Mouse (Mus musculus): Measurements from ENCODE around the gene Babam1. TPM values are rescaled to one million over a fixed set of nuclear protein-coding genes. Genes with fewer than 3 reads are reported as not detected.
"Not testable (repeated sequence)": the region's sequence is repeated elsewhere in the genome, so short reads cannot be mapped to it uniquely, and the experiment has no call there.

Gene Babam1
- polyA plus RNA-seq, 1 experiment from 2014 or later: 93.1 TPM

- H3K9ac ChIP-seq: no peak overlapping the region
- H3K4me3 ChIP-seq: no peak overlapping the region
- WGBS: 83% methylated on average over 6 of the region's 6 CpGs
- ATAC-seq (ENCODE audit: low FRiP score, low read depth): no peak
- H3K4me1 ChIP-seq: peaks cover 16% of the 10 kb centered on the region
- no peak overlapping the region for H3K27ac ChIP-seq
- no peaks in the 10 kb centered on the region for H3K27me3 ChIP-seq
- H3K36me3 ChIP-seq: peaks cover 37% of the 10 kb centered on the region
- no peak overlapping the region for H3K4me2 ChIP-seq (replicated peaks)
- H3K9me3 ChIP-seq: no peaks in the 10 kb centered on the region
These were observed 6.6 kb downstream of the Babam1 start for GRCm38 (mm10) chr8:71403107-71403885.

GRCm38 (mm10) chr8:71404011-71404410 is 7.3 kb downstream of the Babam1 start:
- peaks cover 16% of the 10 kb centered on the region for H3K4me1 ChIP-seq
- no peak overlapping the region for H3K4me2 ChIP-seq (replicated peaks)
- H3K9ac ChIP-seq: no peak overlapping the region
- no peak overlapping the region for H3K4me3 ChIP-seq
- ATAC-seq (ENCODE audit: low FRiP score, low read depth): no peak
- no peak overlapping the region for H3K27ac ChIP-seq
- no peaks in the 10 kb centered on the region for H3K27me3 ChIP-seq
- WGBS: 86% methylated on average over 8 of the region's 8 CpGs
- peaks cover 37% of the 10 kb centered on the region for H3K36me3 ChIP-seq
- H3K9me3 ChIP-seq: no peaks in the 10 kb centered on the region

GRCm38 (mm10) chr8:71404951-71405351 is 8.3 kb downstream of the Babam1 start:
- Histone ChIP-seq H3K4me1 (peaks cover 16% of the 10 kb centered on the region), H3K27ac (no peak overlapping the region), H3K4me2 (replicated peaks) (peak overlapping the region; percentile 93; the same call in 1 of the 2 replicates), H3K9me3 (no peaks in the 10 kb centered on the region), H3K9ac (no peak overlapping the region), H3K27me3 (no peaks in the 10 kb centered on the region), H3K36me3 (peaks cover 41% of the 10 kb centered on the region), H3K4me3 (peak overlapping the region; percentile 63)
- ATAC-seq (ENCODE audit: low FRiP score, low read depth): no peak
- WGBS: 89% methylated on average over 9 of the region's 9 CpGs

DNA sequence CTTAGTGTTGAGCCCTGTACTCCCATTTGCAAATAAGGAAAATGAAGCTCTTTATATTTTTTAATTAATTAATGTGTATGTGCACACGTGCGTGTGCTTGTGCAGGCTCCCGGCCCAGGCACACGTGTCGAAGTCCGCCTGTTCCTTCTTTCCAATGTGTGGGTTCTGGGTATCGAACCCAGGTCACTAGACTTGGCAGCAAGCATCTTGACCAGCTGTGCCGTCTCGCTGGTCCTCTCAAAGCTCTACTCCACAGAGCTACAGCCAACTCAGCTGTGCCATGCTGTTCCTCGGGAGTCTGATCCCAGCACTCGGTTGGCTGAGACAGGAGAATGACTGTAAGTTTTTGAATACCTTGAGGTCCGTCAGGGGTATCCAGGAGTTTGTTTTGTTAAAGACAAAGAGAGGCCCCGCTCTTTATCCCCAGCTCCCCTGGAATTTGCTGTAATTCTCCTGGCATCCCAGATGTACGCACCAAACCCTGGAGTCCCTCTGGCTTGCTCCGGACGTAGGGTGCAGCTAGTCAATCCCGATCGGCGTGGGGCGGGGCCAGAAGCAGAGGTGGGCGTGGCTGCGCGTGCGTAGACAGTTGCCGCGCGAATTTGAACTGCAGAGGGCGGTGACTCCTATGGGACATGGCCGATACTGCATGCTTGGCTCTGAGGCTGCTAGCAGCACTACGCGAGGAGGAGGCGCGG is 8.9 kb downstream of the Babam1 start, which contains the start of gene Ankle1:
Ankle1 (plus strand) TSS at position 610 of the 698 bp plus-strand sequence.
- ATAC-seq (ENCODE audit: low FRiP score, low read depth): peak; percentile 90
- H3K4me3 ChIP-seq: peak within 1 kb of the TSS; percentile 63
- H3K9me3 ChIP-seq: no peaks in the 10 kb centered on the region
- H3K9ac ChIP-seq: peak within 1 kb of the TSS; percentile 68
- H3K4me2 ChIP-seq (replicated peaks): peak within 1 kb of the TSS; percentile 93
- no peak within 1 kb of the TSS; the same call in 1 of the 2 replicates for H3K27ac ChIP-seq
- no peaks in the 10 kb centered on the region for H3K27me3 ChIP-seq
- H3K36me3 ChIP-seq: peaks cover 39% of the 10 kb centered on the region
- peaks cover 16% of the 10 kb centered on the region for H3K4me1 ChIP-seq
- 17% methylated on average over 31 of the region's 33 CpGs for WGBS

DNA sequence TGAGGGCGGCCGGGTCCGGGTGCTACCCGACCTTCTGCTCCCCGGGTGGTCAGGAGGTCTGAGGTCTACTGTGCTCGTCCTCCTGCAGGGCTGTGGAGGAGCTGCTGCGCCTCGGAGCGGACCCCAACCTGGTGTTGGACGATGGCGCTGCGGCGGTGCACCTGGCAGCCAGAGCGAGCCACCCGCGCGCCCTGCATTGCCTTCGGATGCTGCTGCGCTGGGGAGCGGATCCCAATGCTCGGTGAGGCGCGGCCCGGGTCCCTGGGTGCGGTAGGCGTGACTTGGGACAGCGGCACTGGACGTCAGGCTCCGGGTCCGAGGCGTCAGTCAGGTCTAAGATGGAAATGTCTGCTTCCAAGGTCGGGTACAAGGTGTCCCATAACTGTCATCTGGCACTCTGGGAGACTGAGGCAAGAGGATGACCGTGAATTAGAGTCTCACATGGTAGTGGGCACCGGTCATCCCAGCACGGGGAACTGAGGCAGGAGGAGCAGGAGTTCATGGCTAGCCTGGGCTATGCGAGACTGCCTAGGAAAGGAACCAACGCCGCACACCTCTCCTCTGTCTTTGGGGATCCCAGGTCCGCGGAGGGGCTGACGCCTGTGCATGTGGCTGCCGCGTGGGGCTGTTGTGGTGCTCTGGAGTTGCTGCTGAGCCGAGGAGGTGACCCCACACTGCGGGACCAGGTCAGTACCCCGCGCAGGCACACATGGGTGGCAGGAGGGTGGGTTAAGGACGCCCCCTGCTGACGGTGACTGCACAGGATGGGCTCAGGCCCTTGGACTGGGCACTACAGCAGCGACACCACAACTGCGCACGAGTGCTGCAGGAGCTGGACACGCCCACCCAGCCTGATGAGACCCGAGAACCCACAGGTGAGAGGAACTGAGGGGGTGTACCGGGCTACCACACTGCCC is 9.7 kb downstream of the Babam1 start:
- peak; percentile 62 for ATAC-seq (ENCODE audit: low FRiP score, low read depth)
- H3K36me3 ChIP-seq: peaks cover 35% of the 10 kb centered on the region
- peak overlapping the region; percentile 93 for H3K4me2 ChIP-seq (replicated peaks)
- no peaks in the 10 kb centered on the region for H3K9me3 ChIP-seq
- WGBS: under 1% methylated on average over 55 of the region's 55 CpGs
- H3K4me3 ChIP-seq: peak overlapping the region; percentile 63
- peak overlapping the region; percentile 68 for H3K9ac ChIP-seq
- H3K27ac ChIP-seq: no peak overlapping the region
- H3K4me1 ChIP-seq: peaks cover 16% of the 10 kb centered on the region
- H3K27me3 ChIP-seq: no peaks in the 10 kb centered on the region

- no peak for ATAC-seq (ENCODE audit: low FRiP score, low read depth)
- Histone ChIP-seq H3K36me3 (peaks cover 35% of the 10 kb centered on the region), H3K4me2 (replicated peaks) (peak overlapping the region; percentile 93), H3K4me1 (peaks cover 16% of the 10 kb centered on the region), H3K9ac (peak overlapping the region; percentile 68), H3K27ac (no peak overlapping the region), H3K4me3 (peak overlapping the region; percentile 63), H3K9me3 (no peaks in the 10 kb centered on the region), H3K27me3 (no peaks in the 10 kb centered on the region)
- 90% methylated on average over 14 of the region's 14 CpGs for WGBS
These were observed 10.8 kb downstream of the Babam1 start for GRCm38 (mm10) chr8:71407441-71407840.

DNA sequence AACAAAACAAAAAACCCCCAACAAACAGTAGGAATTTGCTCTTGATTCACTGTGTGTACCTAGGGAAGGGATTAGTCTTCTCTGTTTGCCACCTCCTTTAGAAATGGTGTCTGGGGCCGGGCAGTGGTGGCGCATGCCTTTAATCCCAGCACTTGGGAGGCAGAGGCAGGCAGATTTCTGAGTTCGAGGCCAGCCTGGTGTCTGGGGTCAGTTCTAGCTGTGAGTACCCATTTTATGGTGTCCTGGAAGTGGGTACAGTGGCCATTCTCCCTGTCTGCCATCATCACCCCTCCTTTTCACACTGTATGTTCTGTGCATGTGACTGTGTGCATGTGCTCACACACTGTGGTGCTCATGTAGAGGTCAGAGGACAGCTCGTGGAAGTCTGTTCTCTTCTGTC is 11.6 kb downstream of the Babam1 start:
- WGBS: 89% methylated on average over 4 of the region's 4 CpGs
- no peaks in the 10 kb centered on the region for H3K9me3 ChIP-seq

DNA sequence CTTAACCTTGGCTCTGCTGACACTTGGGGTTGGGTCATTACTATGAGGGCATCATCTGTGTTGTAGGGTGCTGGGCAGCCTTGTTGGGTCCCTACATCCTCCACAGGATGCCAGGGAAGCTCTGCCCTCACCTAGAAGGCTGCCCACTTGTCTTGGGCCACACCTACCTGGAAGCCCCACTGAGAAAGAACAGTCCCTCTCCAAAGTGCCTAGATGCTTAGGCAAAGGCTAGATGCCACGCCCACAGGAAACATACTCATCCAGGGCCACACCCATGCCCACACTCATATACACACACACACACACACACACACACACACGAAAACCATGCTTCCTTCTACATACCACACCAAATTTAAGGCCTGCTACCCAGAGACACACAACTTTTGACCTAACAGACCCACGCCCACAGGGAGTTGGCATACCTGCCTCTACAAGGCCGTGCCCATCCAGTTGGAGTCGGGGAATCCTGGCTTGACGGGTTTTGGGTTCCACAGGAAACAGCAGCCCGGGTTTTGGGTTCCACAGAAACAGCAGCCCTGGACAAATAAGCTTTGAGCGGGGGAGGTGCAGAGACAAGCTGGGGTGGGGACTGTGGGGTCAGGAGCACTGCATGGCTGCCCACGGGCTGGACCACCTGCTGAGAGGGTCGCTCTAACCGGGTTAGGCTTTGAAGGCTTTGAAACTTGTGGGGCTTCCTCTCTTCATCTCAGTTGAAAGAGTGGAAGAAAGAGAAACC is 15.0 kb downstream of the Babam1 start:
- Histone ChIP-seq H3K36me3 (peaks cover 30% of the 10 kb centered on the region), H3K4me1 (peaks cover 10% of the 10 kb centered on the region), H3K27me3 (0 out of 2 replicates have a peak, but pooled peaks cover 3% of the 10 kb centered on the region), H3K27ac (no peak overlapping the region), H3K4me3 (no peak overlapping the region), H3K4me2 (replicated peaks) (no peak overlapping the region), H3K9me3 (no peaks in the 10 kb centered on the region), H3K9ac (no peak overlapping the region)
- ATAC-seq (ENCODE audit: low FRiP score, low read depth): no peak
- 52% methylated on average over 11 of the region's 11 CpGs for WGBS

More for the DNA sequence above, 11.6 kb downstream of the Babam1 start:
- Histone ChIP-seq H3K4me1 (peaks cover 16% of the 10 kb centered on the region), H3K27ac (no peak overlapping the region), H3K36me3 (peaks cover 31% of the 10 kb centered on the region), H3K9ac (no peak overlapping the region), H3K4me2 (replicated peaks) (no peak overlapping the region), H3K4me3 (no peak overlapping the region), H3K27me3 (no peaks in the 10 kb centered on the region)
- ATAC-seq (ENCODE audit: low FRiP score, low read depth): no peak

DNA sequence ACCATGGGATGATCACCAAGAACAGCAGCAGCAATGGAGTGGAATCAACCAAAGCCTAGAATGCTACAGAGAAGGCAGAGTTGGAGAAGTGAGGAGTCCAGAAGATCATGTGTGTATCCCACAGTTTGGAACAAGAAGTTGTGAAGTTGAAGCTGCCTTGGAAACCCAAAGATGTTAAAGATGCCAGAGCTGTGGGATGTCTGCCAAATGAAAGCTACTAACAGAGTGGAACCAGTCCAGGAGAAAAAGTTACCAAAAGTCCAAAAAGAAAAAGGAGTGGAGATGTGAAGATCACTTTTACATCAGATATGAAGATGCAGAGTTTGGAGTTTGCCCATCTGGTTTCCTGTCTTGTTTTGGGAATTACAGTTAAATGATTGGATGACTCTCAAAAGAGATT is 25.5 kb downstream of the Babam1 start:
- no peaks in the 10 kb centered on the region; the same call in none of the 2 replicates for H3K9me3 ChIP-seq
- no peak for ATAC-seq (ENCODE audit: low FRiP score, low read depth)
- no peak overlapping the region for H3K4me3 ChIP-seq
- no peak overlapping the region for H3K9ac ChIP-seq
- no peak overlapping the region for H3K4me2 ChIP-seq (replicated peaks)
- H3K27me3 ChIP-seq: no peaks in the 10 kb centered on the region; the same call in 1 of the 2 replicates
- no peak overlapping the region for H3K27ac ChIP-seq
- no peaks in the 10 kb centered on the region for H3K36me3 ChIP-seq
- no peaks in the 10 kb centered on the region for H3K4me1 ChIP-seq

DNA sequence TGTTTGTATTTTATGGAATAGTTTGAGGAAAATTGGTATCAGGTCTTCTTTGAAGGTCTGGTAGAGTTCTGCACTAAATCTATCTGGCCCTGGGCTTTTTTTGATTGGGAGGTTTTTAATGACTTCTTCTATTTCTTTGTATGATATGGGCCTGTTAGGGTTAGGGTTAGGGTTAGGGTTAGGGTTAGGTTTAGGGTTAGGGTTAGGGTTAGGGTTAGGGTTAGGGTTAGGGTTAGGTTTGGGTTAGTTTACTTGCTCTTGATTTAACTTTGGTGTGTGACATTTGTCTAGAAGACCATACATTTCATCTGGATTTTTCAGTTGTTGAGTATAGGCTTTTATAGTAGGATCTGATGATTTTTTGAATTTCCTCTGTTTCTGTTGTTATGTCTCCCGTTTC is 36.3 kb downstream of the Babam1 start:
- not testable (repeated sequence) for H3K27me3 ChIP-seq; H3K9me3 ChIP-seq; H3K4me1 ChIP-seq; H3K27ac ChIP-seq; H3K4me3 ChIP-seq; H3K9ac ChIP-seq; ATAC-seq (ENCODE audit: low FRiP score, low read depth); H3K4me2 ChIP-seq (replicated peaks); H3K36me3 ChIP-seq
- 84% methylated on average over 1 of the region's 1 CpGs for WGBS

- no peak for ATAC-seq (ENCODE audit: low FRiP score, low read depth)
- Histone ChIP-seq H3K4me1 (peaks cover 3% of the 10 kb centered on the region; the same call in 1 of the 2 replicates), H3K27me3 (peaks cover 10% of the 10 kb centered on the region), H3K9ac (no peak overlapping the region), H3K4me2 (replicated peaks) (no peak overlapping the region), H3K4me3 (no peak overlapping the region), H3K36me3 (no peaks in the 10 kb centered on the region), H3K9me3 (peaks cover 3% of the 10 kb centered on the region; the same call in 1 of the 2 replicates), H3K27ac (no peak overlapping the region)
- WGBS: 58% methylated on average over 3 of the region's 3 CpGs
These were observed 40.4 kb downstream of the Babam1 start for GRCm38 (mm10) chr8:71437041-71437440.

Data from limb, embryonic 13.5 days (tissue).